Mouse (Mus musculus) liver, embryonic 14.5 days (tissue): Measurements from ENCODE around the gene Zfp14.
A peak's percentile ranks its signal among the peaks of the same experiment; 100 is the strongest.

Source experiments
- CTCF ChIP-seq: IDR thresholded peaks from 2 replicates; pipeline ENCODE4 v1.5.1; 2016; ENCODE audit warnings: antibody characterized with exemption, low read depth, control low read depth
- EP300 ChIP-seq: IDR thresholded peaks from 2 replicates; pipeline ENCODE4 v1.6.1; 2016; ENCODE audit warnings: antibody characterized with exemption, low read depth

GRCm38 (mm10) chr7:30094646-30095429 lies 43.7 kb upstream of the Zfp14 start, which contains the start of gene Zfp260:
- peak; percentile 25 for TF ChIP-seq CTCF
- TF ChIP-seq EP300 = no peak
